Mouse (Mus musculus) inflammation-experienced regulatory T-cells, adult 6 months (primary cell): ENCODE measurements around the gene Gtf2i. TPM values are rescaled to one million over a fixed set of nuclear protein-coding genes. Genes with fewer than 3 reads are reported as not detected.

Experiments
- ATAC-seq: one replicate; pipeline ENCODE4 v1.8.0; 2017
- polyA plus RNA-seq, 3 experiments: library from polyadenylated mRNA; unstranded; fragments of 100-300 nt; shearing (Covaris generic); gene quantifications; one replicate each; pipeline ENCODE4 v1.2.1; 2017

Gtf2i gene
- polyA plus RNA-seq, 3 experiments from 2014 or later, result 91.5 to 97.5 (median 94.5) TPM

GRCm38 (mm10) chr5:134241831-134242230, 72.7 kb downstream of the Gtf2i start:
- no peak for ATAC-seq

GRCm38 (mm10) chr5:134237936-134238760, 76.4 kb downstream of the Gtf2i start:
- ATAC-seq, result no peak

GRCm38 (mm10) chr5:134237508-134237907, 77.1 kb downstream of the Gtf2i start:
- ATAC-seq, result no peak

- ATAC-seq, result peak; percentile 75
These were observed 77.8 kb downstream of the Gtf2i start for GRCm38 (mm10) chr5:134236796-134237195.

DNA sequence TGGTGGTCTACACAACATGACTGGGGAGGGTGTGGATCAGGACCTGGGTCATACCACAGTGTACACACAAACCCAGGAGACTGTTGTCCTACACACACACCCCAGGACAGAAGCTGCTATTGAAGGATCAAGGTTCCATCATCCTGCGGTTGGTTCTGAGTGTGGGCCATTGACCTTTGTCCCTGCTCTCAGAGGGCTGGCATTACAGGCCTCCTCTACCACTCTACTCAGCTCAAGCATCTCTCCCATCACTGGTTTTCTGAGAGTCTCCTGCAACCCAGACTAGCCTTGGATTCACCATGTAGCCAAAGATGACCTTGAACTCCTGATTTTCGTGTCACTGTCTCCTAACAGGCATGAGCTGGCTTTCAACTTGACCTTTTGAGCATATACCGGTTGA, 78.3 kb downstream of the Gtf2i start:
- ATAC-seq, result no peak

DNA sequence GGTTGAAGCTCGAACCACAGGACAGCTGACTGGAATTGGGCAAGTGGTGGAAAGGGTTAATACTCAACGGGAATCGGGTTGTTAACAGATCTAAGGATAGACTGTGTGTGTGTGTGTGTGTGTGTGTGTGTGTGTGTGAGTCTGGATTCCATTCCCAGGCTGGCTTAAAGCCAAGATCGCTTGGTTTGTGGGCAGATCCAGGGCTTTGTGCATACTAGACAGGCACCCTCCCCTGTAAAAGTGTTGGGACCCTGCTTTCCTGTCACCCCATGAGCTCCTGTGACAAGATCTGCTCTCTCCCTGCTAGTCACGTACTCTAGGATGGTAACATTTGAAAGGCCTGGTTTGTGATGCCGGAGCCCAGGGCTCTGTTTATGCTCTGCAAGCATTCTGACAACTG, 79.4 kb downstream of the Gtf2i start:
- no peak for ATAC-seq

- peak; percentile 23 for ATAC-seq
These were observed 80.4 kb downstream of the Gtf2i start for GRCm38 (mm10) chr5:134234205-134234604.

DNA sequence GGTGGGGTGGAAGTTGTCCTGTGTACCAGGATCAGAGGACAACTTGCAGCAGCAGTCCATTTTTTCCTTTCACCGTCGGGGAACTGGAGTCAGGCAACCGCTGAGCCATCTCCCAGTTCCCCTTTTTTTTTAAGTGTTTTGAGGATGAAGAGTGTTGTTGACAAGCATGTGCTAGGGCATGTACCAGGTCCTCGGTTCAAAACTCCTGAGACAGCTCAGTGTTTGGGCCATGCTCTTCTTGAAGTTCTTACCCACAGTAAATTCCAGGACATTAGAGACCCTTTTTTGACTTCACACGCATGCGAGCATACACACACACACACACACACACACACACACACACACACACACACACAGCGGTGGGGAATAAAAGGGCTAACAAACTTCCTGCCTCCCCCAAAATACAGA, 81.3 kb downstream of the Gtf2i start:
- peak; percentile 3 for ATAC-seq

- ATAC-seq, result no peak
These were observed 82.0 kb downstream of the Gtf2i start for GRCm38 (mm10) chr5:134232568-134232967.

DNA sequence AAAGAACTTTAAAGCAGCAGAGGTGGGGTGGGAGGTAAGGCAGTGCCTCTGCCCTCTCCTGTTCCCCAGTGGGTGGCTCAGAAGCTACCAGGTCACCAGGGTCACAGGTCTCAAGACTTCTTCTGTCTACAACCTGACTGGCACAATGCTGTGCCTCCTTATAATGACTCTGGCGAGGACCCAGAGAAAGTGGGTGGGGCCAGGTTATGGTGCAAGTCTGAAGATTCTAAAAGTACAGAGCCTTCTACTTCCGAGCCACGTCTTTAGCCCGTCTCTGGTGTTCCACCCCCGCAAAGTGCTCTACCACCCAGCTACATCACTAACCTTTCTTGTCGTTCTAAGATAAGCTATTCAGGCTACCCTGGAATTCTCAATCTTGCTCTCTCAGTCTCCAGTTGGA, 82.4 kb downstream of the Gtf2i start:
- ATAC-seq, result peak; percentile 44

- ATAC-seq, result no peak
These were observed 83.2 kb downstream of the Gtf2i start for GRCm38 (mm10) chr5:134231376-134231775.

DNA sequence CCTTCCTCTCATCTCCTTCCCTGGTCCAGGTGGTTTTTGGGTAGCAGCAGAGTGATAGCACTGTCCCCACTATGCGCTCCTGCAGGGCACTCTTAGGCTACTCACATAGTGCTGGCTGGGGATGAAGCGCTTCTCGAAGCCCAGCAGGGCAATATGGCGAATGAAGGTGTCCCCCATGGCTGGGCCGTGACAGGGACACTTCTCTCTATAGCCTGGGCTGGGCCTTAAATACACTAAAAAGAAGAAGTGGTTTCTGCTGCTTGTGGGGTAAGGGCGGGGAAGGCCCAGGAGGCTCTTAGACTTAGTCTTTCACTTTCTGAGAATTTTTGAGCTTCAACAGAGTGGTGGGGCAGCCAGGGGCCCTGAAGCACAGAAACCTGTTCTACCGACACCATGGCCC, 85.2 kb downstream of the Gtf2i start, which contains the start of gene Ncf1:
Ncf1 (minus strand) TSS at position 235 of the 400 bp plus-strand sequence.
- ATAC-seq, result no peak

- ATAC-seq, result no peak
These were observed 86.3 kb downstream of the Gtf2i start for GRCm38 (mm10) chr5:134228249-134228638.

DNA sequence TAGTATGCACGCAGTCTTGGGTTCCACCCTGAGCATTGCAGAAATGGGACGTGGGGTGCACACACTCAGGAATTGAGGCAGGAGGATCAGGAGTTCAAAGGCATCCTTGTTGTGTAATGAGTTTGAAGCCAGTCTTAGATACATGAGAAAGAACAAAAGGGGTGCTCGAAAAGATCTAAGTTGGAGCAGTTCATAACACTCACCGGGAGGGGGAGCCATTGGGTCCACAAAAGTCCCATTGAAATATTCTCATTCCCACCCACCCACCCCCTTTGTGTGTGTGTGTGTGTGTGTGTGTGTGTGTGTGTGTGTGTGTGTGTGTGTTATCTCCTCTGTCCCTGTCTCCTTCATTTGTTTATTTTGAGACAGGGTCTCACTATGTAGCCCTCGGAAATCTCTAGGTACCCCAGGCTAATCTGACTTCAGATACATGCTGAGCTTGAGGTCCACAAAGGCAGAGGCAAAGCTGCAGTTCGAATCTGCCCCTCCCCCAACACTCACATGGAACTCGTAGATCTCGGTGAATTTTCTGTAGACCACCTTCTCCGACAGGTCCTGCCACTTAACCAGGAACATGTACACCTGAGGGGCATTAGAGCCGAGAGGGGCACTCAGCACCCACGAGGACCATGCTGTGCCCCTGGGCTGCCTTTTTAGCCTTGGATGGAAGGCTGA, 86.8 kb downstream of the Gtf2i start:
- no peak for ATAC-seq

- no peak for ATAC-seq
These were observed 87.6 kb downstream of the Gtf2i start for GRCm38 (mm10) chr5:134226946-134227345.

DNA sequence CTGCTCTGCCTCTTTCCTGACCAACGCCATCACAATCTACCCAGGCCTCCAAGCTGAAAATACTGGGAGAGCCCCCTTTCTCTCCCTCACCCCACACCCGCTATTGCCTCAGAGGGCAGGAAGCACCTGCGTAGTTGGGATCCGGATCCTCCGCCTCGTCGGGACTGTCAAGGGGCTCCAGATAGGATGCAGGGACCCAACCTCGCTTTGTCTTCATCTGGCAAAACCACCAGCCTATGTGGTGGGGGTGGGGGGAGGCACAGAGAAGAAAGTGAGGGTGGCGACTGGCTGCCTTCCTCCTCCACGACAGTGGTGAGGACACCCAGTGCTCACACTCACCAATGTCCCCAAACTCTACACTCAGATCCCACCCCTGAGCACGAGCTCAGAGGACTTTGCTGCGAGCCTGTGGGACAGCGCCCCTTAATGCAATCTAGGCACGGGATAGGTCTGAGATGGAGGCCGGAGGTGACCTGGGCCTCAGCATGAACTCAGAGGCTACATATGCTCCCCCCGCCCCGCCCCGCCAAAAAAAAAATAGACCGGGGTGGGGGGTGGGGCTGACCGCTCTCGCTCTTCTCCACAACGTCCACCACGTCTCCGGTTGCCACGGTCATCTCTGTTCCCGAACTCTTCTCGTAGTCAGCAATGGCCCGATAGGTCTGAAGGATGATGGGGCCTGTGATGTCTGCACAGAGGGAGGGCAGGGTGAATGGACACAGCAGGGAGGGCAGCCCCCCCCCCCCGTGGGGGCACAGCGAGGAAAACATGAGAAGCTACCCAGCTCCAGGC, 89.3 kb downstream of the Gtf2i start:
- ATAC-seq, result no peak

- ATAC-seq, result no peak
These were observed 92.8 kb downstream of the Gtf2i start for GRCm38 (mm10) chr5:134221708-134222150.

GRCm38 (mm10) chr5:134221278-134221677, 93.3 kb downstream of the Gtf2i start:
- ATAC-seq, result no peak

DNA sequence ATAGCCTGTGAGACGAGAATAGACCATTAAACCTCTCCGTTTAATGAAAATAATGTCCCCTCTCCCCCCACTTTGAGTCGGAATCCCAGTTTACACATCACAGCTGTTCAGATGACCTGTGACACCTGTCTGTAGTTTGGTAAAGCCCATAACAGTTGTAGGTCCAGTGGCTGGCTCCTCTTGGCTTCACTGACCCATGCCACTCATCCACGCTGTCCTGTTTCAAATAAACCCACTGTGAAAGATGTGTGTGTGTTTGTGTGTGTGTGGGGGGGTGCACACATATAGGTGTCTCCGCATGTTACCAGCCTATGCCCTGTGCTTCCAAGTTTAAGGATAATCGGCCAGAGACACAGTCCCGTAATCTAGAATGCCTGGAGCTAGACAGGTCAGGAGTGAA, 96.7 kb downstream of the Gtf2i start:
- no peak for ATAC-seq

DNA sequence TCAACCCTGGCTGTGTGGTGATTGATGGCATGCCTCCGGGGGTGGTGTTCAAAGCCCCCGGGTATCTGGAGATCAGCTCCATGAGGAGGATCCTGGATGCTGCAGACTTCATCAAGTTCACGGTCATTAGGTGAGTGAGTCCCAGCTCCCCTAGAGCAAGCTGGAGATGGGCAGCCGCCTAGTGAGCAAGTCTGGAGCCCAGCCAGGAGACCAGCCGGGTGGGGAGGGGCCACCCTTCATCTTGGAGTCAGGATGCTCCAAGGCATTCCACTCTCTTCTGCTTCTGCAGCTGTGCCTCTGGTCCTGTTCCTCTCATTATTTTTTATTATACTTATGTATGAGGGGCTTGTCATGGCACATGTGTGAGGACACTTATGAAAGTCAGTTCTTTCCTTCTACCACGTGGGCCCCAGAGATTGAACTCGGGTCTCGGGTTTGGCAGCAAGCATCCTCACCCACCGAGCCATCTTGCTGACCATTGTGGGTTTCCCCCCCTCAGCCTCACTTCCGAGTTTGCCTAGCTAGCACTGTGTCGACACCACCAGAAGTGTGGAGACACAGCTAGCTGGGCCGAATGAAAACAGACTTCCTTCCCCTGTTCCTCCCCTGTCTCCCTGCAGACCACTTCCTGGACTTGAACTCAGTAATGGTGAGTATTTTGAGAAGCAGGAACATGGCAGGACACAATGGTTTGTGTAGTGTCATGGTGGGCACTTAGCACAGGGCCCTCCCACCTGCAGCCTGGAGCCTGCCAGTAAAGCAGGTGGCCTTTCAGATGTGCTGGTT, 100.3 kb downstream of the Gtf2i start:
- peak; percentile 50 for ATAC-seq

GRCm38 (mm10) chr5:134209931-134210554, 104.5 kb downstream of the Gtf2i start:
- ATAC-seq, result no peak

DNA sequence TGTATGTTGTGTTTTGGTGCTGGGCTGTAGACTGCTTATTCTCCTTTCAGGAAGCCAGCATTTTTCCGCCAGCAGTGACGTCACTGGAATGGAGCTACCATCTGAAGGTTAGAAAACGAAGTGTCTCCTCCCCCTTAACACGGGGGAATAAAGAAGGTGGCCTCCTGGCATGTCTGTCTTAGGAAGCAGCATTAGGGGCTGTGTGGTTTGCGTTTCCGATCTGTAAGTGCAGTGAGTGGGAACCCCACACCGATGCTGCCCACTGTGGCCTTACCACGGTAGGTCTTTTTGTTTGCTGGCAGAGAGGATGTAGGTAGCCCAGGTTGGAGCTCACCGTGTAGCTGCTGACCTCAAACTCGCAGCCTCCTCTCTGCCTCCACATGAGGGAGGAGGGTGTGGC, 107.8 kb downstream of the Gtf2i start:
- ATAC-seq, result no peak
